Mouse (Mus musculus): ENCODE data around the gene Ankrd65. TPM values are rescaled to one million over a fixed set of nuclear protein-coding genes. Genes with fewer than 3 reads are reported as not detected.
"Not testable (repeated sequence)": the region's sequence is repeated elsewhere in the genome, so short reads cannot be mapped to it uniquely, and the experiment has no call there.

The Ankrd65 gene
- polyA plus RNA-seq, 1 experiment from 2014 or later: not detected

DNA sequence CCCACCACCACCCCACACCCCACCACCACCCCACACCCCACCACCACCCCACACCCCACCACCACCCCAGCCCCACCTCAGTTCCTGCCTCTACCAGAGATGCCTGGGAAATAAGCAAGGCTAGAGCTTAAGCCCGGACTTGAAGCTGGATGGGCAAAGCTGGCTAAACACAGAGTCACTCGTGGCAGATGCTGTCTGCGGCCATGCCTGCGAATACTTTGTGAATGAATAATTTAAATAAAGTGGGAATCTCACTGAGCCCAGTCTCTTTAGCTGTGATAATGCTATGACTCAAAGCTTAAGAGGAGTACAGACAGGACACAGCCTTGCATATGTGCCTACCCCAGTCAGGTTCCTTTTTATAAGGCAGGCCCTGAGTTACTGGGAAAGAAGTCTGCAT lies 10.7 kb upstream of the Ankrd65 start:
- no peaks in the 10 kb centered on the region for H3K36me3 ChIP-seq (replicated peaks)
- peaks cover 22% of the 10 kb centered on the region for H3K27me3 ChIP-seq (ENCODE audit: poor library complexity, severe bottlenecking)
- no peak for DNase-seq (ENCODE audit: extremely low spot score, low spot score)
- no peaks in the 10 kb centered on the region for H3K9me3 ChIP-seq
- no peak overlapping the region for H3K4me3 ChIP-seq
- peaks cover 45% of the 10 kb centered on the region for H3K4me1 ChIP-seq
- no peak overlapping the region for H3K27ac ChIP-seq
- WGBS: 88% methylated on average over 4 of the region's 4 CpGs

DNA sequence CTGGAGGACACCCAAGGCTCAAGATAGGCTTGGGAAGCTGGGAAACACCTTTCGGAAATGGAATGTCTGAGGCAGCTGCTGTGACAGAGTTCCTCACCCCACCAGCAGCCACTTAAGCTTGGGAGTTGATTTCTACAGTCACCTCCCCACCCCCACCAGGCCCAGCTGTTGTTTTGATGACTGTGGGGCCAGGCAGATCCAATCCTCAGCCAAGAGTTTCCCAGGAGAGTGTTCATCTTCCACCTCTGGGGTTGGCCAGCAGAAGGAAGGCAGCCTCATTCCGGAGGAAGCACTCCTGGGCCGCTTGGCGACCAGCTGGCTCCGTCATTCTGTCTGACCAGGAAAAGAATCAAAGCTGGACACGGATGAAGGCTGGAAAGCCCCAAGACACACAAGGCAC lies 9.3 kb upstream of the Ankrd65 start:
- DNase-seq (ENCODE audit: extremely low spot score, low spot score): no peak
- Histone ChIP-seq H3K36me3 (replicated peaks) (no peaks in the 10 kb centered on the region), H3K4me1 (peaks cover 44% of the 10 kb centered on the region), H3K27me3 (ENCODE audit: poor library complexity, severe bottlenecking) (peaks cover 20% of the 10 kb centered on the region), H3K9me3 (no peaks in the 10 kb centered on the region), H3K27ac (no peak overlapping the region), H3K4me3 (no peak overlapping the region)
- 46% methylated on average over 6 of the region's 6 CpGs for WGBS

DNA sequence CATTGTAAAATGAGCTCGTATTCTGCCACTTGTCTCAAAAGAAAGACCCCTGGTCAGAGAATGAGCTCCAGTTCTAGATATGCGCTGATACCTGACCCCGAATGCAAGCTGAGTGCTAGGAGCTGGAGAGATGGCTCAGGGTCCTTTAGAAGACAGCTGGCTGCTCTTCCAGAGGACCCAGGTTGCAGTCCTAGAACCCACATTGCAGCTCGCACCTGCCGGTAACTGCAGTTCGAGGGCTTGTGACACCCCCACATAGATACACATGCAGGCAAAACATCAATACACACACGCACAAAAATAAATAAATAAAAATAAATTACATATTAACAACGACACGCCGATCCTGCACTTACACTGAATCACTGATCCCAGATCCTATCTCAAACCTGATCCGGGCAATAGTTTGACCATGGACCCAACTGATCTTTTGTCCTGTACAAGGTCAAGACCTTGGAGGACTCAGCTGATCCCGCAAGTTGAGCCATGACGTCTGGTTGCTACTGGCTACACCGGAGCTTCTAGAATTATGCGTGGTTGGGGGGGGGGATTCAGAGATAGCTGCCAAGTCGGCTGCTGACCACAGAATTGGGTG lies 6.7 kb upstream of the Ankrd65 start:
- Histone ChIP-seq H3K4me3 (peak overlapping the region; percentile 77), H3K4me1 (peaks cover 28% of the 10 kb centered on the region), H3K27me3 (ENCODE audit: poor library complexity, severe bottlenecking) (peaks cover 19% of the 10 kb centered on the region), H3K36me3 (replicated peaks) (no peaks in the 10 kb centered on the region), H3K9me3 (no peaks in the 10 kb centered on the region), H3K27ac (peak overlapping the region; percentile 94)
- 48% methylated on average over 16 of the region's 16 CpGs for WGBS
- DNase-seq (ENCODE audit: extremely low spot score, low spot score): no peak

DNA sequence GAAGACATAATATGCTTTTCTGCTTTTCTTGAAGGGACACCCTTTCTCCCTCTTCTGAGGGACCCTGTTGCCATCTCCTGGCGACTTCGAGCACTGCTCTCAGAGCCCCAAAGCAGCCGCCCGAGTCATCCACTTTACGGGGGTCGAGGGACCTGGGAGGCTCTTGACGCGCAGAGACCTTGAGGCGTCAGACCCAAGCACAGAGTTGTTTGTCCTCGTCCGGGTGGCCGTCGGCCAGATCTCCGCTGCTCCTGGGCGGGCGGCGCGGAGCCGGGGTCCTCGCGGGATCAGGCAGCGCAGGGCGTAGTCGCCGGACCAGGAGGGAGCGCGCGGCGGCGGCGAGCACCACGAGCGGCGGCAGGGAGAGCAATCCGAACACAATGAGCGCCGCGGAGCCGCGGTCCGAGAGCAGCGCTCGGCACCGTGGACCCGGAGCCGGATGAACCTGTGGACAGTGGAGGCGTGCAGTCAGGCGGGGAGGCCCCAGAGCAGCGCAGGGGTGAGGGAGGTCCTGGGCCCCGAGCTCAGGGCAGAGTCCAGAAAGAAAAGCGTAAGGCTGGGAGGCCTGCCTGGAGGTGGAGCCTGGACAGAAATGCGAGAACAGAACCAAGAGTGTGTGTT lies 6.0 kb upstream of the Ankrd65 start:
- Histone ChIP-seq H3K9me3 (no peaks in the 10 kb centered on the region), H3K36me3 (replicated peaks) (no peaks in the 10 kb centered on the region), H3K27me3 (ENCODE audit: poor library complexity, severe bottlenecking) (peaks cover 19% of the 10 kb centered on the region), H3K4me1 (peaks cover 28% of the 10 kb centered on the region), H3K27ac (peak overlapping the region; percentile 94), H3K4me3 (peak overlapping the region; percentile 77)
- peak; percentile 82 for DNase-seq (ENCODE audit: extremely low spot score, low spot score)
- under 1% methylated on average over 52 of the region's 52 CpGs for WGBS

DNA sequence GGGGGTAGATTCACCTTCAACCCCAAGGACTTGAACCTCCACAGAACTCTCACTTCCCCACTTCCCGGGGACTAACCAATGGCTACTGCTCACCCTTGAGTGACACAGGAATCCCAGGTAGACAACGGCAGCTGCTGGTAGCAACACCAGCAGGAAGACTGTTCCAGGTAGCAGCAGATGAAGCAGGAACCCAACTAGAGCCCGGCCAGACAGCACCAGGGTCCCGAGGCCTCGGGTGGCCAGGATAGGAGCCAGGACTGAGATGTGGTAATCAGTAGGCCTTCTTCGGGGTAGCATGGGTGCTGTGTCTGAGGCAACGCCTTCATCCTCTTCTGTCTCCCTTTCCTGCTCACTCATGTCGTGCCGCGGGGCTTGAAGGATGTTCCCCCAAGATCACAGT lies 5.0 kb upstream of the Ankrd65 start:
- no peak for DNase-seq (ENCODE audit: extremely low spot score, low spot score)
- 86% methylated on average over 10 of the region's 10 CpGs for WGBS
- Histone ChIP-seq H3K27me3 (ENCODE audit: poor library complexity, severe bottlenecking) (peaks cover 15% of the 10 kb centered on the region), H3K9me3 (no peaks in the 10 kb centered on the region), H3K36me3 (replicated peaks) (no peaks in the 10 kb centered on the region), H3K4me1 (peaks cover 28% of the 10 kb centered on the region), H3K27ac (no peak overlapping the region), H3K4me3 (peak overlapping the region; percentile 77; the same call in 1 of the 2 replicates)

DNA sequence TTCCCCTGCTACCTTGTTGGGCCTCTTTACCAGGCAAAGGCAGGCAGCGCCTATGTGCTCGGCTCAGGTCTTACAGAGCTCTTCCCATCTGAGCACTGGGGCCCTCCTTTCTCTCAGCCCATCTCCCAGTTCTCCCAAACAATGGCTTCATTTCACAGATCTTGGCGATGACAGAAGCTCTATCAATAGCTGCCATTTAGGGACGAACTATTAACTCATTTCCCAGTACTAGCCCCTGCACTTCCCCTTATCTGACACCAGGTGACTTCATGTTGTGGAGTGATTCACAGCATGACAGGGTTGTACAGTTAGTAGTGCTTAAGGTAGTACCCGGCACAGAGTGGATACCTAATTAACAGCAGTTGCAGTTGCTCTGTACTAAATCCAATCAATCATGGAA lies 4.4 kb upstream of the Ankrd65 start, which contains the start of gene Tmem88b:
Tmem88b (minus strand) TSS at position 56 of the 400 bp plus-strand sequence.
- peaks cover 13% of the 10 kb centered on the region for H3K27me3 ChIP-seq (ENCODE audit: poor library complexity, severe bottlenecking)
- no peaks in the 10 kb centered on the region for H3K36me3 ChIP-seq (replicated peaks)
- peak within 1 kb of the TSS; percentile 94 for H3K27ac ChIP-seq
- 71% methylated on average over 5 of the region's 5 CpGs for WGBS
- H3K4me3 ChIP-seq: peak within 1 kb of the TSS; percentile 77
- no peak for DNase-seq (ENCODE audit: extremely low spot score, low spot score)
- peaks cover 26% of the 10 kb centered on the region for H3K4me1 ChIP-seq
- H3K9me3 ChIP-seq: no peaks in the 10 kb centered on the region

DNA sequence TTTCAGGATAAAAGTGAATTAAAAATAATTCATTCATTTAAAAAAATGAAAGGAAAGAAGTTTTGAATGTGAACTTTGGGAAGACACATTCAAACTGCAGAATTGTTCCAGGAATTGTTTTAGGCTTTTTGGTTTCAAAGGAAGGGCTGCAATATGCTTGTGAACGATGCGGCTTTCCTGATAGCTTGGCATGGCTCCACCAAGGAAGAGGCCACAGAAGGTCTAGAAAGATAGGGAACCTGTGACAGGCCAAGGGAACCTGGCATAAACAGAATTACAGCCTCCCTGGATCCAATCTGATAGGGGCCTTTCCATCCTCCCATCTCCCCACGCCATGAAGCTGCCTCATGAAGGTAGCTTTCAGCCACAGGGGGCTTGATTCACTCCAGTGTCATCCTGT lies 1.9 kb upstream of the Ankrd65 start:
- H3K4me1 ChIP-seq: peaks cover 21% of the 10 kb centered on the region
- peaks cover 20% of the 10 kb centered on the region for H3K27me3 ChIP-seq (ENCODE audit: poor library complexity, severe bottlenecking)
- H3K36me3 ChIP-seq (replicated peaks): no peaks in the 10 kb centered on the region
- H3K4me3 ChIP-seq: no peak overlapping the region
- H3K27ac ChIP-seq: no peak overlapping the region
- no peaks in the 10 kb centered on the region for H3K9me3 ChIP-seq
- DNase-seq (ENCODE audit: extremely low spot score, low spot score): no peak
- 80% methylated on average over 3 of the region's 3 CpGs for WGBS

DNA sequence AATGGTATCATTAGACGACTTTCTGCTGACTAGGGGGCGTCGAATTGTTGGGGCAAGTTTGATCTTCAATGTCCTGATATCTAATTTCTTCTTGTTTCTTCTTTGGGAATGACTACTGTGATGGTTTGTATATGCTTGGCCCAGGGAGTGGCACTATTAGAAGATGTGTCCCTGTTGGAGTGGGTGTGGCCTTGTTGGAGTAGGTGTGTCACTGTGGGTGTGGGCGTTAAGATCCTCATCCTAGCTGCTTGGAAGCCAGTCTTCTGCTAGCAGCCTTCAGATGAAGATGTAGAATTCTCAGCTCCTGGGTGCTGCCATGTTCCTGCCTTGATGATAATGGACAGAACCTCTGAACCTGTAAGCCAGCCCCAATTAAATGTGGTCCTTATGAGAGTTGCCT lies 1.4 kb upstream of the Ankrd65 start:
- Histone ChIP-seq H3K27me3 (ENCODE audit: poor library complexity, severe bottlenecking) (peaks cover 20% of the 10 kb centered on the region), H3K4me1 (peaks cover 16% of the 10 kb centered on the region)
- 83% methylated on average over 4 of the region's 4 CpGs for WGBS
- H3K36me3 ChIP-seq (replicated peaks); H3K27ac ChIP-seq; H3K4me3 ChIP-seq; DNase-seq (ENCODE audit: extremely low spot score, low spot score); H3K9me3 ChIP-seq: not testable (repeated sequence)

DNA sequence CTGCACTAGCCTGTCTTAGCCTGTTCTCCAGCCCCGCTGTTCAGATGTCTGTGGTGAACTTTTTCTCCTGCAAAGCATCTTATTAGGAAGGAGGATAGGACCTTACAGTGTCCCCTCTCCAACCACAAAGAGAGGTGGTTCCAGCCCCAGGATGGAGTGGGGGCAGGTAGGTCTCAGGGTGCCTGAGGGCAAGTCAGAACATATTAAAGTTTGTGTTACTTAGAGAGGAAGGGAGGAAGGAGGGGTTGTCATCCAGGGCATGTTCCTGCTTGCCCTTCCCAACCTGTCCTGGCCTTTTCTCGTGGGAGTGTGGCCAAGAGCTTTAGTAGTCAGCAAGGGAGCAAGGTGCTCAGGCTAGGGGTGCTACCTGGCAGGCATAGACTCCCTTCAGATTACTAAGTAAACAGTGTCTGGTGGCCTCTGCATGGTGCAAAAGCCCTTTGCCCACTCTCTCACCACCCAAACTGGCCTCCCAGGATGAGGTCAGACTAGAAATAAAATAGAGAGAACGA lies 467 bp downstream of the Ankrd65 start:
- Histone ChIP-seq H3K27ac (no peak overlapping the region), H3K36me3 (replicated peaks) (no peaks in the 10 kb centered on the region), H3K4me1 (no peaks in the 10 kb centered on the region), H3K9me3 (no peaks in the 10 kb centered on the region), H3K4me3 (no peak overlapping the region), H3K27me3 (ENCODE audit: poor library complexity, severe bottlenecking) (peaks cover 10% of the 10 kb centered on the region; the same call in 1 of the 2 replicates)
- no peak for DNase-seq (ENCODE audit: extremely low spot score, low spot score)
- 71% methylated on average over 3 of the region's 3 CpGs for WGBS

DNA sequence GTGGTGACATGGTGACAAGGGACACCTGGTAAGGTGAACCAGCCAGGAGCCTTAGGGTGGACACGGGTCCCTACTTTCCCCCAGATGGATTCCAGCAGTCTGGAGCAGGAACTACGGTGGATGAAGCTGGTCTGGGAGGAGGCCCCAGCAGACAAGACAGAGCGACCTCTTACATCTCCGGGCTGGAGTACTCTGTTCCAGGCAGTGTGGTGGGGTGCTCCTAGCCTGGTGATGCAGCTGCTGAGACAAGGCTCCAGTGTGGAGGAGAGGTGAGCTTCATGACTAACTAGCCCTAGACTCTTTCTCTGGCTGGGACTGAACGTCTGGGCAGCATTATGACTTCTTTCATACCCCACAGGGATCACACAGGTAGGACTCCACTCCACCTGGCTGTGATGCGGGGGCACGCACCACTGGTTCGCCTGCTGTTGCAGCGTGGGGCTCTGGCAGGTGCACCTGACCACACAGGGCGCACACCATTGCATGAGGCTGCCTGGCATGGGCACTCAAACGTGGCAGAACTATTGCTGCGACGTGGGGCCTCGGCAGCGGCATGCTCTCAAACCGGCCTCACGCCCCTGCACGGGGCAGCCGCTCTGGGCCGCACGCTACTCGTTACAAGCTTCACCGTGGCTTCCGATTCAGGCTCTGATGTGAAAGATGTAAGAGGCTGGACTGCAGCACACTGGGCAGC lies 1.1 kb downstream of the Ankrd65 start:
- H3K36me3 ChIP-seq (replicated peaks): no peaks in the 10 kb centered on the region
- H3K27ac ChIP-seq: no peak overlapping the region
- H3K4me1 ChIP-seq: no peaks in the 10 kb centered on the region
- no peak overlapping the region for H3K4me3 ChIP-seq
- no peak for DNase-seq (ENCODE audit: extremely low spot score, low spot score)
- H3K27me3 ChIP-seq (ENCODE audit: poor library complexity, severe bottlenecking): 0 out of 2 replicates have a peak, but pooled peaks cover 7% of the 10 kb centered on the region
- H3K9me3 ChIP-seq: no peaks in the 10 kb centered on the region
- WGBS: 77% methylated on average over 24 of the region's 24 CpGs

DNA sequence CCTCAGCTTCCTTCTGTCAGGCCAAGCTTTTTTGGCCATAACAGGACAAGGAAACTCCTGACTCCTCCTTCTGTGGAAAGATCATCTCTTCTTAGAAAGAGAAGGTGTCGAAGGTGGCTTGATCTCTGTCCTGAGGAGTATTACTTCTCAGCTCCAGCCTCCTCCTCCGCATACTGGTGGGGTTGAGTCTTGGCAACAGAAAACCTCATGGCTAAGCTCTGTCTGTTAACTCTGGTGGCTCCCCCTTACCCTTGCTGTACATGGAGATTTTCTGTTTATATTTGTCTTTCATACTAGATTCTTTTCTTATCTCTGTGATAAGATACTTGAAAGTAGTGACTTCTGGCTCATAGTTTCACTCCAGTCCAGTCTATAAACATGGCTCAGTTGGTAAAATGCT lies 3.5 kb downstream of the Ankrd65 start:
- H3K9me3 ChIP-seq: no peaks in the 10 kb centered on the region
- WGBS: 85% methylated on average over 2 of the region's 2 CpGs
- H3K27me3 ChIP-seq (ENCODE audit: poor library complexity, severe bottlenecking): 0 out of 2 replicates have a peak, but pooled peaks cover 7% of the 10 kb centered on the region
- no peak overlapping the region for H3K4me3 ChIP-seq
- no peaks in the 10 kb centered on the region for H3K36me3 ChIP-seq (replicated peaks)
- no peak overlapping the region for H3K27ac ChIP-seq
- DNase-seq (ENCODE audit: extremely low spot score, low spot score): no peak
- H3K4me1 ChIP-seq: no peaks in the 10 kb centered on the region

DNA sequence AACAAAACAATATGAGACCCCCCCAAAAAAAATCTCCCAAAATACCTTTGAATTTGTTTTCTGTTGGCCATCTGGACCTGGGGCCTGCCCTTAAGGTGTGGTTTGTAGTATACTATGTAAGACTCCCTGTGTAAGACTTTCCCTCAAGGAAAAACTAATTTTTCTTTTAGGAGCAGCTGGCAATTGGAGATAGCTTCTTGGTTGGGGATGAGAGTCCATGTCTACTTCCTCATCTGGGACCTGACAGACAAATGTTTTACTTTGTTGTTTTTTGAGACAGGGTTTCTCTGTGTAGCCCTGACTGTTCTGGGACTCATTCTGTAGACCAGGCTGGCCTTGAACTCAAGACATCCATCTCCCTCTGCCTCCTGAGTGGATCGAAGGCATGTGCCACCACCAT lies 11.8 kb downstream of the Ankrd65 start:
- peak overlapping the region; percentile 75; the same call in 1 of the 2 replicates for H3K4me3 ChIP-seq
- peaks cover 23% of the 10 kb centered on the region for H3K36me3 ChIP-seq (replicated peaks)
- DNase-seq (ENCODE audit: extremely low spot score, low spot score): no peak
- WGBS: 100% methylated on average over 1 of the region's 1 CpGs
- H3K9me3 ChIP-seq: no peaks in the 10 kb centered on the region
- H3K27ac ChIP-seq: no peak overlapping the region
- no peaks in the 10 kb centered on the region for H3K27me3 ChIP-seq (ENCODE audit: poor library complexity, severe bottlenecking)
- peaks cover 23% of the 10 kb centered on the region for H3K4me1 ChIP-seq
